Mouse (Mus musculus) bone marrow macrophage, adult 2 months (primary cell): ENCODE data around the gene Slco3a1. TPM values are rescaled to one million over a fixed set of nuclear protein-coding genes. Genes with fewer than 3 reads are reported as not detected.

Experiments
- H3K27ac ChIP-seq: 2 replicates; pipeline ENCODE4 v1.5.1; 2012; ENCODE audit warnings: low read depth, low read length; ENCODE audit not compliant: insufficient read depth
- H3K4me1 ChIP-seq: 2 replicates; pipeline ENCODE4 v1.6.1; 2012; ENCODE audit warnings: low read length; ENCODE audit not compliant: control insufficient read depth, insufficient read depth
- H3K4me3 ChIP-seq: 2 replicates; pipeline ENCODE4 v1.5.1; 2012; ENCODE audit warnings: mild to moderate bottlenecking, low read length, moderate library complexity; ENCODE audit not compliant: insufficient read depth
- CTCF ChIP-seq: IDR thresholded peaks from 2 replicates; pipeline ENCODE4 v1.5.1; 2012; ENCODE audit warnings: low read depth, mild to moderate bottlenecking, low read length, moderate library complexity
- POLR2A ChIP-seq: IDR thresholded peaks from 2 replicates; pipeline ENCODE4 v1.6.1; 2012; ENCODE audit warnings: mild to moderate bottlenecking, low read depth, low read length, borderline replicate concordance
- polyA plus RNA-seq: library from polyadenylated mRNA; stranded (reverse); fragments of >200 nt; gene quantifications from 2 replicates; pipeline ENCODE4 v1.2.4, GENCODE M21; 2012; ENCODE audit not compliant: missing spikeins, insufficient read depth, insufficient read length

Slco3a1 gene
- polyA plus RNA-seq, 1 experiment, result 5.7 TPM

DNA sequence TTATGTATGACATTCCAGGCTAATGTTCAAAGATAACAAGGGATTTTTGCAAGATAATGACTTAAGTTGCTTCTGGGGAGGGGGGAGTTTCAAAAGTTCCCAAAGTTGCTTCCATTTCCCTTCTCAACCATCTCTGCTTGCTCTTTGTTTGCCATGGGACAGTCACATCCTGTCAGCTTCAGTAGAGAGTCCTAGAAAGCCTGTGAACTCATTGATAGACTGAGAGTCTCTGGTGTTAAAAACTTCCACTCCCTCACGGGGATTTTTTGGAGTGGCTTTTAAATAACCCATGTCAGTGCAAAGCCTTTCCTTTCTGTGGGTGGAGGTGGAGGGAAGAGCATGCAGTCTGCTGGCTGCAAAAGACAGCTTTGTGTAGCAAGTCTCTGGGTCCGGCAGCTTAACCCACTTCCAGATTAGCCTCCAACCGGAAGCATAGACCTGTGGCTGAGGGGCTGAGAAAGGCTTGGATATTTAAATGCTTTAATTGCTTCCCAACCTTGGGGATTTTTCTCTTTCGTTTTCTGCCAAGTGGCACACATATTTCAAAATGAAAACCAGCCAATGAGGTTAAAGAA, 25.3 kb downstream of the Slco3a1 start:
- Histone ChIP-seq H3K4me3 (no peak overlapping the region), H3K27ac (no peak overlapping the region), H3K4me1 (no peaks in the 10 kb centered on the region)
- no peak for TF ChIP-seq CTCF
- no peak for TF ChIP-seq POLR2A

- H3K4me1 ChIP-seq, result no peaks in the 10 kb centered on the region
- no peak overlapping the region for H3K27ac ChIP-seq
- no peak overlapping the region for H3K4me3 ChIP-seq
- TF ChIP-seq POLR2A (no peak), CTCF (no peak)
These were observed 26.4 kb downstream of the Slco3a1 start for GRCm38 (mm10) chr7:74528182-74528581.

- TF ChIP-seq POLR2A (no peak), CTCF (no peak)
- no peaks in the 10 kb centered on the region for H3K4me1 ChIP-seq
- H3K4me3 ChIP-seq, result no peak overlapping the region
- H3K27ac ChIP-seq, result no peak overlapping the region
These were observed 26.9 kb downstream of the Slco3a1 start for GRCm38 (mm10) chr7:74527689-74528088.

GRCm38 (mm10) chr7:74526030-74526429, 28.6 kb downstream of the Slco3a1 start:
- no peaks in the 10 kb centered on the region for H3K4me1 ChIP-seq
- no peak overlapping the region for H3K27ac ChIP-seq
- H3K4me3 ChIP-seq, result no peak overlapping the region
- TF ChIP-seq POLR2A (no peak), CTCF (no peak)

- Histone ChIP-seq H3K27ac (no peak overlapping the region), H3K4me1 (no peaks in the 10 kb centered on the region), H3K4me3 (no peak overlapping the region)
- TF ChIP-seq POLR2A (no peak), CTCF (no peak)
These were observed 29.0 kb downstream of the Slco3a1 start for GRCm38 (mm10) chr7:74525586-74525985.

- H3K4me1 ChIP-seq, result no peaks in the 10 kb centered on the region
These were observed 30.2 kb downstream of the Slco3a1 start for GRCm38 (mm10) chr7:74524188-74524971.

DNA sequence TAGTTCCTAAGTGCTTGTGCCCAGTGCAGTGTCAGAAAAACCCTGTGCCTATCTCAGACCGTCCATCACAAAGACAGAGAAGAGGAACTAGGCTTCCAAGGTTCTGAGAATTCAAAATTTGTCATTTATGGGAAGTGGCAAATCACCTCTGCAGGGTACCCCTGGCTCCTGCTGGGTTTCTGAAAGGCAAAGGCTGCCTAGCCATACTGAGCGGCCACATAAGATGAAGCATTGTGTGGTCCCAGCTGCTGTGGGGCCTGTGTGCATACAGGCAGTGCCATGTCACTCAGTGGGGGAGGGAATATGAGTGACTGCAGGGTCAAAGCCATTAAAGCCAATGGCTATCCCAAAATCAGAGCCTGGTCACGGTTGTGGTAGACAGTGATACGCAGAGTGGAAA, 31.5 kb downstream of the Slco3a1 start:
- H3K4me1 ChIP-seq, result no peaks in the 10 kb centered on the region
- no peak for TF ChIP-seq CTCF
- H3K27ac ChIP-seq, result no peak overlapping the region
- H3K4me3 ChIP-seq, result no peak overlapping the region

More at GRCm38 (mm10) chr7:74524188-74524971, 30.2 kb downstream of the Slco3a1 start:
- Histone ChIP-seq H3K4me3 (no peak overlapping the region), H3K27ac (no peak overlapping the region)
- TF ChIP-seq POLR2A (no peak), CTCF (no peak)

DNA sequence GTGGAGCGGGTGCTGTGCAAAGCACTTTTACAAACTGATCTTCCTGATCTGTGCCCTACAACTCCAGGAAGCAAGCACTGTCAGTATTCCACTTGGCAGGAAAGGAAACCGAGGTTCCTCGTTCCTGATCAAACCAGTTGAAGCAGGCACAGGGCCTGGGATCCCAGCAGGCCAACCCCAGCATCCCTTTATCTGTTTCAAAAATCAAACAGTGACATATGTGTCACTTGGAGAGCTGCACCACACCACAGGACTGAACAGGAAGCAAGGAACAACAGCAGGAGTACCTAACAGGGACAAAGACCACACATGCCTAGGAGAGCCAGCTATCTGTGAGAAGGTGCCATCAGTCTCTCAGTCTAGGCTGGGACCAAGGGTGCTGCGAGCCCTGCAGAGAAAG, 32.3 kb downstream of the Slco3a1 start:
- Histone ChIP-seq H3K27ac (no peak overlapping the region), H3K4me1 (no peaks in the 10 kb centered on the region), H3K4me3 (no peak overlapping the region)
- TF ChIP-seq CTCF (no peak), POLR2A (no peak)

DNA sequence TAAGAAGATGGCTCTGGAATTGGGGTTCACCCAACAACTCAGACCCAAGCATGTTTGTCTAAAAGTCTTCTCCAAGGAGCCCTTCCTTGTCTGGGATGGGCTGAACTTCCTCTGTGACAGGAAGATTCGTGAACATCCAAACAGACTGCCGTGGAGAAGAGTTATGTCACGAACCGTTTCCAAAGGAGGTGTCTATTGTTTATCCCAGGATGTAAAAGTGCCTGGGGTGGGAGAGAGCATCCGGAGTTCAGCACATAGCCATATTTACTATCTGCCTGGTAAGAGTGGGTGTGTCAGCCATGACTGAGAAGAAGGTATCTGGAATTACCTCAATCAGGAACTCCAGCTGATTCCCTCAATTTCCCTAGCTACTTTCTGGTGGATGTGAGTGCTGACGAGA, 35.2 kb downstream of the Slco3a1 start:
- TF ChIP-seq POLR2A, result no peak
- TF ChIP-seq CTCF, result no peak
- H3K4me3 ChIP-seq, result no peak overlapping the region
- no peak overlapping the region for H3K27ac ChIP-seq
- no peaks in the 10 kb centered on the region for H3K4me1 ChIP-seq

- Histone ChIP-seq H3K4me3 (no peak overlapping the region), H3K4me1 (no peaks in the 10 kb centered on the region), H3K27ac (no peak overlapping the region)
- TF ChIP-seq CTCF (no peak), POLR2A (no peak)
These were observed 35.8 kb downstream of the Slco3a1 start for GRCm38 (mm10) chr7:74518776-74519175.
